Mouse (Mus musculus): ENCODE measurements around the gene Tmem202.

Gene Tmem202

DNA sequence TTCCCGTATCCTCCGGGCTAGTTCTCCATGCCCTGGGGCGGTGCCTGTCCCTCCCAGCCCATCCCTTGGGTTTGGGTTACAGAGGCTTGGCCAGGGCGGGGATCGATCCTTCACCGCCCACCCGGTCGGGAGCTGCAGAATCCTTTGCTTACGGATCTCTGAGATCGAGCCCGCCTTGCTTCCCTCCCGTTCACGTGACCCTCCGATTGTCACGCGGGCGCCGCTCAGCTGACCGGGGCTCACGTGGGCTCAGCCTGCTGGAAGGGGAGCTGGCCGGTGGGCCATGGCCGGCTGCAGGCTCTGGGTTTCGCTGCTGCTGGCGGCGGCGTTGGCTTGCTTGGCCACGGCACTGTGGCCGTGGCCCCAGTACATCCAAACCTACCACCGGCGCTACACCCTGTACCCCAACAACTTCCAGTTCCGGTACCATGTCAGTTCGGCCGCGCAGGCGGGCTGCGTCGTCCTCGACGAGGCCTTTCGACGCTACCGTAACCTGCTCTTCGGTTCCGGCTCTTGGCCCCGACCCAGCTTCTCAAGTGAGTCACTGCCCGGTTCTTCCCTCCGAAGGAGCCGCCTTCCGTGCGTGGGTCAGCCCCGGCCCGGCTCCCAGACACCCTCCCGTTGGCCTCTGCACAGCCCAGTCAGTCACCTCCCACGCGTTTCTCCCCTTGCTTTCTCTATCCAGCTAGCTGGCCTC is at the start of gene Tmem202, which contains the start of gene Hexa:
Tmem202 (minus strand) TSS at position 407 of the 697 bp plus-strand sequence.
Hexa (plus strand) TSS at position 100 of the 697 bp plus-strand sequence.
- in situ Hi-C loops (cut with MboI): no loop called here

DNA sequence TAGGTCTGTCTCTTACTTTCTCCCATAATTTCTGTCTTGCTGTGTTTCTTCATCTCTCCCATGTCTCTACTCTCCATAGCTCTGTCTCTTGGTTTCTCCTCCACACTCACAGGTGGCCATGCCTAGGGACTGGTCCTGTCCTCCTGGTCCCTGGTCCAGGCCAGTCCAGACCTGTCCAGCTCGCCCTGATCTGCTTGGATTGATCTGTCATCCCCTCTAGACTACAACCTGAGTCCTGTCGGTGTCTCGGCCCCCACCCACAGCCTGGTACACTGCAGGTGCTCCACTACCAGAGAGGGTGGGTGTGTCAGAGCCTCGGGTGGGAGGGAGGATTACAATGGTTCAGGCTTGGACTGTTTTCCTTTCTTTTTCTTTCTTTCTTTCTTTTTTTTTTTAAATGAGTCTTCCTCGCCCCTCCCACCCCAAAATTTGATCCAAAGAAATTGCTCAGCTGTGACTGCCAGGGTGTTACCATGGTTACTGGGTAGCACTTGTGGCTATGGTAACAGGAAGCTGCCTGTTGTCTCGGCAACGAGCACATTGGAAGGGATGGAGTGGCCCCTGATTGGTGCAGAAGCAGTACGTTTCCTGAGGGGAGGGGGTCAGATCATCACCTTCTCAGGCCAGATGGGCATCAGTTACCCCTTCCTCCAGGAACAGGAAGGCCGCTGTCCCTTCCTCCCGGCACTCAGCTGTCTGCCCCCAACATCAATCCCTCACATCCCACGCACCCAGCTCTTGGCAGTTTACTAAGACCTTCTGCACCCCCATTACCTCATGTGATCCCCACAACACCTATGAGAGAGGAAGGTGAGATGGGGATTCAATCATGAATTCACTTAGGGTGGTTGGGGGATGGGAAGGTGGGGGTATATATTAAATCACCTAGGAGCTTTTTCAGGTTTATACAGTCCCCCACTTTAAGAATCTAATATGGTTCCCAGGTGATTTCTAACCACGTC is 49.3 kb upstream of the Tmem202 start:
- in situ Hi-C loops (cut with MboI): no loop called here

GRCm38 (mm10) chr9:59588252-59588651 is 48.6 kb upstream of the Tmem202 start:
- in situ Hi-C loops (cut with MboI): no loop called here

DNA sequence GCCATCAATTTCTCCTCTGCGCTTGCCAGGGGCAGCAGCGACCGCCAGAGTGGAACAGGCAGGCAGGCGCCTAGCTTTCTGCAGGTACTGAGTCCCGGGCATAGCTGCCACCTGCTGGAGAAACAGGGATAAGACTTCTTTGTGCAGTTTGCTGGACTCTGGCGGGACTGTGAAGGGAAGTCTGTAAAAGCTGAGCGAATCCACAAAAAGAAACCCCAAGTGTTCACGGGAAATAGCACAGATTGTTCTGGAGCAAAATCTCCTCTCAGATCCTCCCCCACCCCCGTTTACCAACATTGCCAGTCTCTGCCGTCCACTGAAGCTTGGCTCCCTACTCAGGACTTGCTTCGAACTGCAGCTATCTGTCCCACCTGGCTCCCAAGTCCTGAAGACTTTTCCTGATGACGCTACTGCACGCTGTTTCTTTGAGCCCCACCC is 45.2 kb upstream of the Tmem202 start:
- in situ Hi-C loops (cut with MboI): no loop called here

- in situ Hi-C loops (cut with MboI): no loop called here
Measured at GRCm38 (mm10) chr9:59578505-59578867, 38.8 kb upstream of the Tmem202 start.

DNA sequence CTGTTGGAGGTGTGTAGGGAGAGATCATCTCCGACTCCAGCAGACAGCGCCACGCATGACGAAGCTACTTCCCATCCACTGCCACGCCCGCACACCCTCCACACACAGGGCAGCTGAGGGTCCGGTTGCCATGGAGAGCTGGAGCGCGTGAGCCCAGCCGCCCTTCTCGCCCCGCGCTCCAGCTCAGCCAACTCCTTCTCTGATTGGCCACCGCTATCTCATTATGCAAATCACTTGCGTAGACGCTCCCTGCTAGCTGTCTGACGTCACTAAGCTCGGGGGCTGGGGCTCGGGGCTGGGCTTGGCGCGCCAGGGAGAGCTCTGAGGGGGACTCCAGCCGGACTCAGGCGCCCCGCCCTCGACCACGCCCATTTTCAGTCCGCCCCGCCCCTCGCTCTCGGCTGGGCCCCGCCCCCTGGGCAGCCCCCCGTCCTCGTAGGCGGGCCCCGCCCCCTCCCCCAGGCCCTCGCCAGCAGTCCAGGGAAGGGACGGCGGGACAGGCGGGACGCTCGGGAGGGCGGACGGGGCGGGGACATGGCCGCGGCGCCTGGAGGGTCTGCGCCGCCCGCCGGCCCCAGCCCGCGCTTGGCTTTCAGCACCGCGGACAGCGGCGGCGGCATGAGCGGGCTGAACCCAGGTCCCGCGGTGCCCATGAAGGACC is 38.3 kb upstream of the Tmem202 start, which contains the start of gene Celf6:
Celf6 (plus strand) TSS at position 74 of the 661 bp plus-strand sequence.
- in situ Hi-C loops (cut with MboI): no loop called here

DNA sequence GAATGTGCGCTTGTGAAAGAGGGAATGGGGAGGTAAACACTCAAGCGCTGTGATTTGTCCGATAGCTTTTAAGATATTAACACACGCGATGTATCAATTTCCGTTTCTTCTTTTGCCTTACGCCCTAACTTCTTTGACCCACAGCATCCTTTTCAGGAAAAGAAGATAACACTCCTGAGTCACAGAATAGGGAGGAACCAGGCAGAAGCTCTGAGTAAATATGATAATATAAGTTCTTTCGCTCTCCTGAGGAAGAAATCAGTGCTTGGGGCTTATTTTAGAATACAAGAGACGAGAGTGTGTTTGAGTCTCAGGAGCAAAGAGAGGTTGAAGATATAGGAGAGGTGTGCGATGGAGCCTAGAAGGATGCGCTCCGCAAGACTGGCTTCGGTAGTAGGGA is 37.8 kb upstream of the Tmem202 start:
- in situ Hi-C loops (cut with MboI): no loop called here

- in situ Hi-C loops (cut with MboI): no loop called here
Measured at GRCm38 (mm10) chr9:59571852-59572251, 32.2 kb upstream of the Tmem202 start.

GRCm38 (mm10) chr9:59567111-59567510 is 27.5 kb upstream of the Tmem202 start:
- in situ Hi-C loops (cut with MboI): no loop called here

GRCm38 (mm10) chr9:59565600-59565999 is 26.0 kb upstream of the Tmem202 start:
- in situ Hi-C loops (cut with MboI): no loop called here

DNA sequence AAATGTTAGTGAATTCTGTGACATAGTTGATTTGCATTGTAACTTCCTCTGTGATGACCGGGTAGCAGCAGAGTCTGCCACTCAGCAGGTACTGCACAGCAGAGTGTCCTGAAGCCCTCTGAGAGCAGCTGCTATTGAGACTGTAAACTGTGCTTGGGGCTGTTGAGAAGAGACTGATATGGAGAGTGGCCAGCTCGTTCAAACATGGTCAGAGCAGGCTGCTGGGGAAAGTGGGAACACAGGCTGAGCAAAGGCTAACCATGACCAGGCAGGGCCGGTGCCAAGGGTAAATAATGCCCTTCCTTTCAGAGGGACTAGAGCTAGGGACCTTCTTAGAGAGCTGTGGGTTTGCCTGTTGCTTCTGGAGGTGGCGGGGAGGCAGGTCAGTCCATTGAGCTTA is 14.1 kb upstream of the Tmem202 start:
- in situ Hi-C loops (cut with MboI): no loop called here

- in situ Hi-C loops (cut with MboI): no loop called here
Measured at GRCm38 (mm10) chr9:59552610-59553009, 13.0 kb upstream of the Tmem202 start.

DNA sequence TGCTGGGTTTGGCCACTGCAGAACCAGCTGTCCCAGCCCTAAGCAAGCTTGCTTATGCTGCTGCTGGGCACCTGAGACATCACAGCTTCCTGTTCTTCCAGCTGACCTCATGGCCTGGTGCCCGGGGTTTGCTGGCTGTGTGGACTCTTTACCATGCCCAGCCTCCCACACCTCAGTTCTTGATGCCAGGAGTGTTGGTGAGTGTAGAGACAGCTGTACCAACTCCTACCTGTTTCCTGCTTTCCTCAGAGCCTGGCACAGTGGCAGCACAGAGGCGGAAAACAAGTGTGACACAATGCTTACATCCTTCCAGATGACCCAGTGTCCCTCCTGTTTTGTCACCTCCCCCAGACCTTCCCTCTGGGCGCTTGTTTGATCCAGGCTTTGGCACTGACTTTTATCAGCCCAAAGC is 12.0 kb upstream of the Tmem202 start:
- in situ Hi-C loops (cut with MboI): no loop called here

DNA sequence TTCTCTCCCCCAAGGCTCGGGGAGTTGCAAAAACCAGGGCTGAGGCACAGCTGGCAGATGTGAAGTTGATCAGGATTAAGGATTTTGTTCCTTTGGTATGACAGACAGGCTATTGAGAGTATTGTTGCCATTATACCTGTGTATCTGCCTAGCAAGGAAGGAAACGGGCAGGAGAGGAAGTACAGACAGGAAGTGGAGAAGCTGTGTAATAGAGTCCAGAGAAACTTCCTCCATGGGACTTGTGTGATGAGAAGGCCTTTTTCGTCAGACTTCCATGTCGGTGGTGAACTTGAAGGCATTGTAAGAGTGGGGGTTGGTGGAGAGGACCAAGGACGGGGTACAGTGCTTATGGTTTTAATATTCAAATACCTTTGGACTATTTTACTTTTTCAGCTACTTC is 11.4 kb upstream of the Tmem202 start:
- in situ Hi-C loops (cut with MboI): no loop called here

DNA sequence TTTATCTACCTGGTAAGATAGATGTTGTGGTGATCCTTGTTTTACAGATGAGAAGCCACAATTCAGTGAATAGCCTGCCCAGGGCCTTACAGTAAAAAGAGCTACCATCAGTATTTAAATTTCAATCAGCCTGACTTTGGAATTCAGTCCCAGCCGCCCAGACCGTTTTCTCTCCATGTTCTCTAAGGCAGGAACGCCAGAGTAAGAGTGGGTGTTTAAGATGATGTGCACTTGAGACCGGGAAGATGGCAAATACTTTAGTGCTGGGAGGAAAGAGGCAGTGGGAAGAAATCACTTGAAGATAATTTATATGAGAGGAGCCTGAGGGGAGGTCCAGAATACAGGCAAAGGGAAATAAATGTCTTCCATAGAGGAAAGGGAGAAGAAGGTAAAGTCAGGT is 10.4 kb upstream of the Tmem202 start:
- in situ Hi-C loops (cut with MboI): no loop called here

DNA sequence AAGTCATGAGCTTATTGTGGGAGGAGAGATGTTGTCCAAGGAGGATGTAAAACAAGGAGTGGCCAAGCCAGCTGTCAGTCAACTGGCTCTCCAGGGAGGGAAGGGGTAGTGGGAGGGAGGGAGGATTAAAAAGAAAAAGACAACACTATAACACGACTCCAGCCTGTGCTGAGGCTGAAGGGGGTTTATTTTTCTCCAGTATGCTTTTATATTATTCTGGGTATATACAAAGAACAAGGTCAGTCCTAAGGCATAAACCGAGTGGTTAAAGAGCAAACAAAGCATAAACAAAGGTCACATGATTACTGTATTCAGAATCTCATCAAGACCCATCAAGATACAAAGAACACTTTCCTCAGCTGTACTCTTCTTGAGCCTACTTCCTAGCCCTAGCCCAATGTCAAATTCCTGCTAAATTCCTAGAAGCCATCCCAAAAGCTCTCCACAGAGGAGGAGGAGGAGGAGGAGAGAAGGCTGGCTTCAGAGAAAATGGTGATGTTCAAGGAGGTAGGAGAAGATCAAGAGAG is 9.4 kb upstream of the Tmem202 start:
- in situ Hi-C loops (cut with MboI): no loop called here

GRCm38 (mm10) chr9:59547869-59548268 is 8.2 kb upstream of the Tmem202 start:
- in situ Hi-C loops (cut with MboI): no loop called here

- in situ Hi-C loops (cut with MboI): no loop called here
Measured at GRCm38 (mm10) chr9:59544739-59545138, 5.1 kb upstream of the Tmem202 start.

- in situ Hi-C loops (cut with MboI): no loop called here
Measured at GRCm38 (mm10) chr9:59542766-59543324, 3.2 kb upstream of the Tmem202 start.

DNA sequence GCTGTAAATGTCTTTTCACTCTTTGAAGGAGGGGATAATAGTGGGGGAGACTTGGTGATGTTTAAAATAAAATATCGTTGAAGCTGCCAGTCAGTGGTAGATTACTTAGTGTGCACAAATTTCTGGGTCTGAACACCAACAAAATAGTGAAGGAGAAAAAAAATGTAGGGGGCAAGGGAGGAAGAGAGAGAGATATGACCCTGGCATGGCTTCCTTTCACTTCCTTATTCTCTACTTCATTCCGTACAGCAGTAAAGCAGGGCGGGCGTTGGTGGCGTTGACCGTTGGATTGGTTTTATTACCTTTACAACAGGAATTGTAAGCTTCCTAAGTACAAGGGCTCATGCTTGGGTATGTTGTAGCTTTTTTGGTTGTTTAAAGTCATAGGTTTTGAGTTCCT is 2.0 kb upstream of the Tmem202 start:
- in situ Hi-C loops (cut with MboI): no loop called here

- in situ Hi-C loops (cut with MboI): no loop called here
Measured at GRCm38 (mm10) chr9:59537651-59538050, 2.0 kb downstream of the Tmem202 start.

DNA sequence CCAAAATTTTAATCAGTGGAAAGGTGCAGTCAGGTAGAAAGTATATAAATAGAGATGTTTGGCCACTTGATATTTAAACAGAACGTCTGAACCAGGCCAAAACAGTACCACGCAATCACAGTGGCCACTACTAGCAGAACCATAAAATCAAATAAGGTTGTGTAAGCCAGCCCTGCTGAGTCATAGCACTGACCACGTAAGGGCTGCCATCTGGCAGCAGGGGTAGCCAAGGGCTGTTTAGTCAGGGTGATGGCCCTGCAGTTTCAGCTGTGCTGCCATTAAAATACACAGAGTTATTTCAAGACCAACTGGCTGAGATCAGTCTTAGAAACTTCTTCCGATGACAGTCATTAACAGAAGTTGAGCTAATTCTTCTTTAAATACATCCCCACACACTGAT is 5.8 kb downstream of the Tmem202 start:
- in situ Hi-C loops (cut with MboI): no loop called here
